Mouse (Mus musculus) myocyte (in vitro differentiated cells): Measurements from ENCODE around the gene Cyb5r1.

Experiments used
- CEBPB ChIP-seq: IDR thresholded peaks from 2 replicates; pipeline ENCODE4 v1.6.1; 2011; ENCODE audit warnings: mild to moderate bottlenecking, moderate library complexity; ENCODE audit not compliant: poor library complexity, insufficient read depth, severe bottlenecking
- E2F4 ChIP-seq: IDR thresholded peaks from one replicate; pipeline ENCODE4 v1.6.1; 2011; ENCODE audit warnings: mild to moderate bottlenecking, control low read depth, moderate library complexity; ENCODE audit not compliant: insufficient read depth
- MAX ChIP-seq: IDR thresholded peaks from one replicate; pipeline ENCODE4 v1.6.1; 2011; ENCODE audit warnings: low read depth, mild to moderate bottlenecking, control low read depth
- MYOD1 ChIP-seq, 3 experiments: IDR thresholded peaks; one replicate each; pipeline ENCODE4 v1.6.1; 2011; ENCODE audit warnings: control low read depth in 2 of 3, low read depth in 2 of 3, mild to moderate bottlenecking in 2 of 3, moderate library complexity in 1 of 3; ENCODE audit not compliant: insufficient read length in 2 of 3, control insufficient read depth in 1 of 3
- MYOG ChIP-seq, 3 experiments: IDR thresholded peaks; one replicate each; pipeline ENCODE4 v1.6.1; 2011; ENCODE audit warnings: control low read depth in 2 of 3, low read depth in 2 of 3, mild to moderate bottlenecking in 2 of 3; ENCODE audit not compliant: insufficient read length in 2 of 3, control insufficient read depth in 1 of 3, insufficient read depth in 1 of 3
- POLR2A ChIP-seq: IDR thresholded peaks from one replicate; pipeline ENCODE4 v1.6.1; 2011; ENCODE audit warnings: low read depth, mild to moderate bottlenecking, control low read depth, moderate library complexity; ENCODE audit not compliant: insufficient read length
- POLR2AphosphoS2 ChIP-seq: IDR thresholded peaks from one replicate; pipeline ENCODE4 v1.6.1; 2011; ENCODE audit warnings: low read depth, control low read depth; ENCODE audit not compliant: insufficient read length
- TCF12 ChIP-seq: IDR thresholded peaks from one replicate; pipeline ENCODE4 v1.6.1; 2011; ENCODE audit warnings: mild to moderate bottlenecking, control low read depth; ENCODE audit not compliant: poor library complexity, insufficient read depth, severe bottlenecking
- TCF3 ChIP-seq: IDR thresholded peaks from one replicate; pipeline ENCODE4 v1.6.1; 2011; ENCODE audit warnings: low read depth, control low read depth; ENCODE audit not compliant: insufficient read length
- USF1 ChIP-seq: IDR thresholded peaks from one replicate; pipeline ENCODE4 v1.6.1; 2011; ENCODE audit warnings: low read depth, mild to moderate bottlenecking, control low read depth, moderate library complexity

- TF ChIP-seq POLR2A (no peak), TCF12 (no peak), POLR2AphosphoS2 (no peak), USF1 (no peak), CEBPB (no peak), E2F4 (no peak), MYOD1 (IDR thresholded peaks at IDR 0.05; ENCODE audit: control insufficient read depth in 1 of 3, insufficient read length in 2 of 3, low read depth in 2 of 3) (no peak), MAX (no peak), MYOG (IDR thresholded peaks at IDR 0.05; ENCODE audit: control insufficient read depth in 1 of 3, insufficient read depth in 1 of 3, insufficient read length in 2 of 3, low read depth in 2 of 3) (no peak), TCF3 (no peak)
These were observed 39.9 kb upstream of the Cyb5r1 start for GRCm38 (mm10) chr1:134365491-134365890.
